Mouse (Mus musculus) hindbrain, embryonic 11.5 days (tissue): ENCODE measurements around the gene Gm4340. TPM values are rescaled to one million over a fixed set of nuclear protein-coding genes. Genes with fewer than 3 reads are reported as not detected.
"Not testable (repeated sequence)": the region's sequence is repeated elsewhere in the genome, so short reads cannot be mapped to it uniquely, and the experiment has no call there.

Experiments
- ATAC-seq: fragments of 200-750 bp; cut with Nextera tagmentation; 2 replicates; pipeline ENCODE4 v1.8.0; 2017; ENCODE audit warnings: mild to moderate bottlenecking, moderate TSS enrichment, moderate library complexity; ENCODE audit not compliant: low FRiP score
- DNase-seq: peaks from one replicate; pipeline ENCODE4 v3.0.0-alpha.2; 2015; ENCODE audit warnings: low spot score
- H3K27ac ChIP-seq: fragments of 300-500 bp; sonication (generic); 2 replicates; pipeline ENCODE4 v1.5.1; 2014; ENCODE audit warnings: mild to moderate bottlenecking, low read depth, low read length
- H3K27me3 ChIP-seq: fragments of 300-500 bp; sonication (generic); 2 replicates; pipeline ENCODE4 v1.6.1; 2014; ENCODE audit warnings: mild to moderate bottlenecking, low read length, moderate library complexity, mixed read lengths; ENCODE audit not compliant: control insufficient read depth, insufficient read depth
- H3K36me3 ChIP-seq: fragments of 300-500 bp; sonication (generic); 2 replicates; pipeline ENCODE4 v1.6.1; 2014; ENCODE audit warnings: mild to moderate bottlenecking, low read length, moderate library complexity, mixed read lengths; ENCODE audit not compliant: control insufficient read depth, insufficient read depth
- H3K4me1 ChIP-seq: fragments of 300-500 bp; sonication (generic); replicated peaks from 2 replicates; pipeline ENCODE4 v1.6.1; 2014; ENCODE audit warnings: low read length, mixed read lengths; ENCODE audit not compliant: control insufficient read depth, insufficient read depth
- H3K4me2 ChIP-seq: fragments of 300-500 bp; sonication (generic); replicated peaks from 2 replicates; pipeline ENCODE4 v1.6.1; 2014; ENCODE audit warnings: mild to moderate bottlenecking, low read depth, low read length
- H3K4me3 ChIP-seq: fragments of 300-500 bp; sonication (generic); 2 replicates; pipeline ENCODE4 v1.5.1; 2014; ENCODE audit warnings: low read depth, low read length
- H3K9ac ChIP-seq: fragments of 300-500 bp; sonication (generic); 2 replicates; pipeline ENCODE4 v1.6.1; 2014; ENCODE audit warnings: low read depth, low read length
- H3K9me3 ChIP-seq: fragments of 300-500 bp; sonication (generic); 2 replicates; pipeline ENCODE4 v1.6.1; 2016; ENCODE audit warnings: low read length; ENCODE audit not compliant: control insufficient read depth
- WGBS: fragments of 180-500 bp; shearing (Covaris S2); extraction: QIAGEN DNeasy Blood & Tissue Kit; methylation state at CpG from one replicate; pipeline ENCODE4 v1.1.7; 2014; 5-methylcytosine and 5-hydroxymethylcytosine counted together
- polyA plus RNA-seq: library from polyadenylated mRNA; unstranded; fragments of >200 nt; fragmentation: Nextera tagmentation; extraction: Ambion mirVana; gene quantifications from 2 replicates; pipeline ENCODE4 v1.2.1, GENCODE M21; 2014

The Gm4340 gene
- polyA plus RNA-seq, result not detected in 2 replicates

GRCm38 (mm10) chr10:104193742-104194141, at the start of gene Gm4340:
Gene Gm4340, plus strand, starts transcription at chr10:104194042.
- not testable (repeated sequence) for ATAC-seq, H3K4me3 ChIP-seq, H3K4me1 ChIP-seq, H3K36me3 ChIP-seq, H3K27ac ChIP-seq, H3K9ac ChIP-seq, DNase-seq, H3K4me2 ChIP-seq, H3K27me3 ChIP-seq, H3K9me3 ChIP-seq
- no CpG with 5 or more reads among the region's 3 CpGs for WGBS

- H3K9me3 ChIP-seq, H3K27me3 ChIP-seq, H3K36me3 ChIP-seq, H3K27ac ChIP-seq, H3K4me2 ChIP-seq, H3K4me3 ChIP-seq, H3K4me1 ChIP-seq, DNase-seq, ATAC-seq, H3K9ac ChIP-seq: not testable (repeated sequence)
- WGBS, result no CpG with 5 or more reads among the region's 3 CpGs
Observed at GRCm38 (mm10) chr10:104151197-104151596, 42.6 kb upstream of the Gm4340 start, which contains the start of gene Gm6763. Gene Gm6763, plus strand, starts transcription at chr10:104151497.

GRCm38 (mm10) chr10:104159706-104160105, 34.1 kb upstream of the Gm4340 start, which contains the start of gene Gm8764:
Gene Gm8764, plus strand, starts transcription at chr10:104160006.
- ATAC-seq, H3K9ac ChIP-seq, H3K4me1 ChIP-seq, DNase-seq, H3K27me3 ChIP-seq, H3K27ac ChIP-seq, H3K36me3 ChIP-seq, H3K4me2 ChIP-seq, H3K9me3 ChIP-seq, H3K4me3 ChIP-seq: not testable (repeated sequence)
- WGBS, result no CpG with 5 or more reads among the region's 3 CpGs

GRCm38 (mm10) chr10:104168215-104168614, 25.6 kb upstream of the Gm4340 start, which contains the start of gene Gm21304:
Gene Gm21304, plus strand, starts transcription at chr10:104168515.
- ATAC-seq, H3K9ac ChIP-seq, H3K9me3 ChIP-seq, H3K27me3 ChIP-seq, H3K27ac ChIP-seq, H3K4me2 ChIP-seq, H3K4me1 ChIP-seq, H3K4me3 ChIP-seq, DNase-seq, H3K36me3 ChIP-seq: not testable (repeated sequence)
- no CpG with 5 or more reads among the region's 3 CpGs for WGBS

GRCm38 (mm10) chr10:104176724-104177123, 17.1 kb upstream of the Gm4340 start, which contains the start of gene Gm21312:
Gene Gm21312, plus strand, starts transcription at chr10:104177024.
- not testable (repeated sequence) for H3K4me2 ChIP-seq, H3K4me3 ChIP-seq, H3K4me1 ChIP-seq, H3K9ac ChIP-seq, H3K36me3 ChIP-seq, H3K27ac ChIP-seq, H3K27me3 ChIP-seq, H3K9me3 ChIP-seq, ATAC-seq, DNase-seq
- WGBS, result no CpG with 5 or more reads among the region's 3 CpGs

GRCm38 (mm10) chr10:104185233-104185632, 8.6 kb upstream of the Gm4340 start, which contains the start of gene Gm20765:
Gene Gm20765, plus strand, starts transcription at chr10:104185533.
- not testable (repeated sequence) for DNase-seq, H3K27ac ChIP-seq, H3K9ac ChIP-seq, H3K27me3 ChIP-seq, H3K36me3 ChIP-seq, H3K4me2 ChIP-seq, H3K4me1 ChIP-seq, ATAC-seq, H3K9me3 ChIP-seq, H3K4me3 ChIP-seq
- WGBS, result no CpG with 5 or more reads among the region's 3 CpGs

GRCm38 (mm10) chr10:104209655-104210054, 15.8 kb downstream of the Gm4340 start:
- H3K36me3 ChIP-seq, result no peaks in the 10 kb centered on the region
- no peak overlapping the region for H3K9ac ChIP-seq
- H3K27ac ChIP-seq, result no peak overlapping the region
- ATAC-seq (no peak), DNase-seq (no peak)
- H3K4me3 ChIP-seq, result no peak overlapping the region
- H3K27me3 ChIP-seq, result no peaks in the 10 kb centered on the region
- H3K9me3 ChIP-seq, result no peaks in the 10 kb centered on the region
- H3K4me1 ChIP-seq, result no peaks in the 10 kb centered on the region
- WGBS, result 86% methylated on average over 1 of the region's 1 CpGs
- H3K4me2 ChIP-seq, result no peak overlapping the region

GRCm38 (mm10) chr10:104210268-104210990, 16.6 kb downstream of the Gm4340 start:
- 77% methylated on average over 3 of the region's 3 CpGs for WGBS
- Histone ChIP-seq H3K27ac (no peak overlapping the region), H3K27me3 (no peaks in the 10 kb centered on the region), H3K9me3 (no peaks in the 10 kb centered on the region), H3K36me3 (no peaks in the 10 kb centered on the region), H3K9ac (no peak overlapping the region), H3K4me1 (no peaks in the 10 kb centered on the region), H3K4me3 (no peak overlapping the region), H3K4me2 (no peak overlapping the region)
- DNase-seq, result no peak
- no peak for ATAC-seq

GRCm38 (mm10) chr10:104214527-104214926, 20.7 kb downstream of the Gm4340 start:
- no peaks in the 10 kb centered on the region for H3K9me3 ChIP-seq
- no peak overlapping the region for H3K4me2 ChIP-seq
- ATAC-seq (0 out of 2 replicates have a peak, but pooled peaks have one; percentile 12), DNase-seq (no peak)
- no peak overlapping the region for H3K27ac ChIP-seq
- H3K36me3 ChIP-seq, result no peaks in the 10 kb centered on the region
- 91% methylated on average over 5 of the region's 5 CpGs for WGBS
- H3K27me3 ChIP-seq, result no peaks in the 10 kb centered on the region
- no peak overlapping the region for H3K9ac ChIP-seq
- H3K4me1 ChIP-seq, result no peaks in the 10 kb centered on the region
- H3K4me3 ChIP-seq, result no peak overlapping the region
